Mouse (Mus musculus) intestine, postnatal 0 days (tissue): ENCODE results near the gene Shc3. TPM values are rescaled to one million over a fixed set of nuclear protein-coding genes. Genes with fewer than 3 reads are reported as not detected.

Source experiments
- ATAC-seq: fragments of 200-750 bp; cut with Nextera tagmentation; 2 replicates; pipeline ENCODE4 v1.8.0; 2017; ENCODE audit warnings: mild to moderate bottlenecking, moderate TSS enrichment, moderate library complexity
- H3K27ac ChIP-seq: fragments of 300-500 bp; sonication (generic); 2 replicates; pipeline ENCODE4 v1.5.1; 2014; ENCODE audit warnings: mild to moderate bottlenecking, low read depth, low read length, moderate library complexity
- H3K27me3 ChIP-seq: fragments of 300-500 bp; sonication (generic); replicated peaks from 2 replicates; pipeline ENCODE4 v1.6.1; 2014; ENCODE audit warnings: low read length, mixed read lengths; ENCODE audit not compliant: control insufficient read depth, insufficient read depth
- H3K36me3 ChIP-seq: fragments of 300-500 bp; sonication (generic); 2 replicates; pipeline ENCODE4 v1.6.1; 2014; ENCODE audit warnings: mild to moderate bottlenecking, moderate library complexity; ENCODE audit not compliant: control insufficient read depth, insufficient read depth
- H3K4me1 ChIP-seq: fragments of 300-500 bp; sonication (generic); replicated peaks from 2 replicates; pipeline ENCODE4 v1.6.1; 2014; ENCODE audit warnings: antibody characterized with exemption, low read length, mixed read lengths; ENCODE audit not compliant: control insufficient read depth, insufficient read depth
- H3K4me2 ChIP-seq: fragments of 300-500 bp; sonication (generic); replicated peaks from 2 replicates; pipeline ENCODE4 v1.6.1; 2014; ENCODE audit warnings: low read depth, mild to moderate bottlenecking, moderate library complexity
- H3K4me3 ChIP-seq: fragments of 300-500 bp; sonication (generic); 2 replicates; pipeline ENCODE4 v1.5.1; 2014; ENCODE audit warnings: low read depth, low read length
- H3K9ac ChIP-seq: fragments of 300-500 bp; sonication (generic); 2 replicates; pipeline ENCODE4 v1.6.1; 2014; ENCODE audit warnings: mild to moderate bottlenecking, low read depth, low read length
- H3K9me3 ChIP-seq: fragments of 300-500 bp; sonication (generic); 2 replicates; pipeline ENCODE4 v1.6.1; 2016; ENCODE audit warnings: mixed run types; ENCODE audit not compliant: control insufficient read depth
- CTCF ChIP-seq: sonication (generic); IDR thresholded peaks from 2 replicates; pipeline ENCODE4 v1.5.1; 2016; ENCODE audit warnings: low read depth, mild to moderate bottlenecking, control low read depth, antibody characterized with exemption, moderate library complexity
- WGBS: fragments of 180-500 bp; shearing (Covaris S2); extraction: QIAGEN DNeasy Blood & Tissue Kit; methylation state at CpG from one replicate; pipeline ENCODE4 v1.1.7; 2014; 5-methylcytosine and 5-hydroxymethylcytosine counted together
- polyA plus RNA-seq: library from polyadenylated mRNA; unstranded; fragments of >200 nt; fragmentation: Nextera tagmentation; extraction: Ambion mirVana; gene quantifications from 2 replicates; pipeline ENCODE4 v1.2.1, GENCODE M21; 2015

Gene Shc3
- polyA plus RNA-seq, 1 experiment from 2014 or later = 0.17 TPM

- H3K4me3 ChIP-seq = no peak overlapping the region
- no peaks in the 10 kb centered on the region for H3K9me3 ChIP-seq
- no peak for ATAC-seq
- no peak overlapping the region for H3K27ac ChIP-seq
- no peak overlapping the region for H3K9ac ChIP-seq
- H3K4me2 ChIP-seq = no peak overlapping the region
- H3K36me3 ChIP-seq = no peaks in the 10 kb centered on the region
- no peaks in the 10 kb centered on the region for H3K4me1 ChIP-seq
- no peaks in the 10 kb centered on the region for H3K27me3 ChIP-seq
- TF ChIP-seq CTCF = no peak
- WGBS = 86% methylated on average over 8 of the region's 8 CpGs
Measured at GRCm38 (mm10) chr13:51539816-51540215, 29.4 kb downstream of the Shc3 start.

DNA sequence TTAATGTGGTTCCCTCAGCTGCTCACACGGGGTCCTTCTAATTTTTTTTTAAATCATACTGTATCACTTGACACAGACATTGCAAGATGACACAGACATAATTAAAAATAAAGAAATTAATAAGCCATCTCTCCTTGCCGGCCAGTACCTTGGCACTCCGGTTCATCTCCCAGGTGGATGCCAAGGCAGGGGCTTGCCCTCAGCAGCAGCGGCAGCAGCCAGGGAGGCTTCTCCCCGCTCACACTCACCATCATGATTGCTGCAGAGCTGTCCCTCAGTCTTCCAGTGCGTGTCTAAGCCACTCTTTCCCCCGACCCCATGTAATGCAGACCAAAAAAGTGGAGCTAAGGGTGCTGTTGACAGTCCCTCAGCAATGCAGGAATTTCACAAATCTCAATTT, 33.9 kb downstream of the Shc3 start:
- WGBS = 86% methylated on average over 7 of the region's 7 CpGs
- H3K4me3 ChIP-seq = no peak overlapping the region
- H3K4me1 ChIP-seq = no peaks in the 10 kb centered on the region
- H3K9me3 ChIP-seq = no peaks in the 10 kb centered on the region
- TF ChIP-seq CTCF = no peak
- no peak overlapping the region for H3K4me2 ChIP-seq
- H3K36me3 ChIP-seq = no peaks in the 10 kb centered on the region
- H3K9ac ChIP-seq = no peak overlapping the region
- no peaks in the 10 kb centered on the region for H3K27me3 ChIP-seq
- no peak overlapping the region for H3K27ac ChIP-seq
- no peak for ATAC-seq

DNA sequence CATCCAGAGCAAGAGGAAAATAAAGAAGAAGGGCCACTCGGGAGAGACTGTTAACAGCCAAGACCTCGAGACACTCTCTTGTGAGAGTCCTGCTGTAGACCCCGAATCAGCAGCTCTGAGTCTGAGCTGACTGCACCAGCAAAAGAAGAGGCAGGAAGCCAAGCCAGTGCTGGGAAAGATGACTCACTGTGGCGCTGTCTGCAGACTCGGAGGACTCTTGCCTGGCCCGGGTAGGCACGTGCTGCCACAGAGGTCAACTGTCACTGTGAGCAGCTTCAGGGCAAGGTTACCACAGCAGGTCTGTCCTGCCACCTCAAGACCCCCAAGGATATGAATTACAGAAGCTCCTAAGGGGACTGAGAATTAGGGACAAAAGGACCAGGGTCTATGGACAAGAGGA, 42.7 kb downstream of the Shc3 start:
- H3K27ac ChIP-seq = no peak overlapping the region
- no peak overlapping the region for H3K4me3 ChIP-seq
- H3K36me3 ChIP-seq = no peaks in the 10 kb centered on the region
- no peaks in the 10 kb centered on the region for H3K4me1 ChIP-seq
- H3K27me3 ChIP-seq = no peaks in the 10 kb centered on the region
- no peaks in the 10 kb centered on the region for H3K9me3 ChIP-seq
- no peak overlapping the region for H3K4me2 ChIP-seq
- no peak for ATAC-seq
- no peak for TF ChIP-seq CTCF
- 36% methylated on average over 7 of the region's 7 CpGs for WGBS
- H3K9ac ChIP-seq = no peak overlapping the region

DNA sequence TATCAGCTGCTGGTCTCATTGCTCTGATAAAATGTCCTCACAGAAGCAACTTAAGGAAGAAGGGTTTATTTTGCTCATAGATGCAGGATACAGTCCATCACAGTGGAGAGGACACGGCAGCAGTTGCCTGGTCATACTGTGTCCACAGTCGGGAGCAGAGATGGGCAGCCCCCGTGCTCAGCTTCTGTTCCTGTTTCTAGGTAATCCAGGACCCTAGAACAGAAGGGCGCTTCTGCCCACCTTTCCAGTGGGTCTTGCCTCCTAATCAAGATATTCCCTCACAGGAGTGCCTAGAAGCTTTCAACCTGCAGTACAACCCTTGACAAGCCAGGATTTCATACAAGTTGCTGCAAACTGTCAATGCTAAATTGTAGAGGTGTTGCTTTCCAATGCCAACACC, 44.9 kb downstream of the Shc3 start:
- no peak overlapping the region for H3K4me2 ChIP-seq
- no peaks in the 10 kb centered on the region for H3K4me1 ChIP-seq
- no peak overlapping the region for H3K9ac ChIP-seq
- no peaks in the 10 kb centered on the region for H3K27me3 ChIP-seq
- no peak for TF ChIP-seq CTCF
- no peaks in the 10 kb centered on the region for H3K36me3 ChIP-seq
- WGBS = 92% methylated on average over 4 of the region's 4 CpGs
- no peak overlapping the region for H3K4me3 ChIP-seq
- H3K27ac ChIP-seq = no peak overlapping the region
- H3K9me3 ChIP-seq = no peaks in the 10 kb centered on the region
- no peak for ATAC-seq

DNA sequence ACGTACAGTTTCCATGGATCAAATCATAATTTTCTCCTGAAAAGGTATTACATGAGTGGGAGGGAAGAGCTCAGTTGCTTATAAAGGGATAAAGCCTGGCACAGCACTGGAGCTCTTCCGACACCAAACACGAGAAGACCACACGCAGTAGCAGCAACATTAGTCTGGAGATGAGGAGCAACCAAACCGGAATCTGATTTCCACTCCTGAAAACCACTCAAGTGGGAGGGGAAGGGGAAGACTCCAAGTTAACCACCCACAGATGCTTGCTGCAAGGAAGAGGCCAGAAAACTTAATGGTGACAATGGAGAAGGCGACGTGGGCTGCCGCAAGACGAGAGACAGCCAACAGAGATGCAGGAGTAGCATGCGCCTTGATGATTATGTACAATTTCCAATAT, 45.9 kb downstream of the Shc3 start:
- H3K4me1 ChIP-seq = no peaks in the 10 kb centered on the region
- no peak for TF ChIP-seq CTCF
- WGBS = 93% methylated on average over 10 of the region's 10 CpGs
- no peaks in the 10 kb centered on the region for H3K27me3 ChIP-seq
- H3K9me3 ChIP-seq = no peaks in the 10 kb centered on the region
- H3K36me3 ChIP-seq = no peaks in the 10 kb centered on the region
- no peak overlapping the region for H3K4me3 ChIP-seq
- no peak for ATAC-seq
- H3K27ac ChIP-seq = no peak overlapping the region
- H3K4me2 ChIP-seq = no peak overlapping the region
- no peak overlapping the region for H3K9ac ChIP-seq

DNA sequence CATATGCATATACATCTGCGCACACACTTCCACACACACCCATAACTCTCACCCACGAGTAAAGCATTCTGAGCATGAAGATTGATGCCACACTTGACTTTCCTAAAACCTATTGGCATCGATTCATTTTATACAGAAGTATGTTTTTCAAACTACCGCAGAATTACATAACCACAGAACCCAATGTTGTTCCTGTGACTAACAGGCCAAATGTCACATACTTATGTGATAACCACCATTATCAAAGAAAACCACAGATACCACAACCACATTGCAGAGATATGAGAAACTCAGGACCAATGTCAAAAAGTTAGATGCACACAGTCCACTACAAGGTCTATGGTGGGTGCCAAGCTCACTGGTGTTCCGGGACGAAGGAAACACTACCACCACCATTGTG, 50.3 kb downstream of the Shc3 start:
- TF ChIP-seq CTCF = no peak
- no peak overlapping the region for H3K27ac ChIP-seq
- H3K9ac ChIP-seq = no peak overlapping the region
- no peaks in the 10 kb centered on the region for H3K27me3 ChIP-seq
- no peaks in the 10 kb centered on the region for H3K36me3 ChIP-seq
- H3K4me1 ChIP-seq = no peaks in the 10 kb centered on the region
- H3K9me3 ChIP-seq = no peaks in the 10 kb centered on the region
- ATAC-seq = no peak
- H3K4me3 ChIP-seq = no peak overlapping the region
- no peak overlapping the region for H3K4me2 ChIP-seq
- WGBS = 89% methylated on average over 6 of the region's 6 CpGs

GRCm38 (mm10) chr13:51517943-51518342, 51.3 kb downstream of the Shc3 start:
- 83% methylated on average over 4 of the region's 4 CpGs for WGBS
- no peak overlapping the region for H3K9ac ChIP-seq
- ATAC-seq = no peak
- no peak overlapping the region for H3K27ac ChIP-seq
- H3K4me1 ChIP-seq = no peaks in the 10 kb centered on the region
- TF ChIP-seq CTCF = no peak
- H3K27me3 ChIP-seq = no peaks in the 10 kb centered on the region
- H3K9me3 ChIP-seq = no peaks in the 10 kb centered on the region
- no peak overlapping the region for H3K4me3 ChIP-seq
- H3K4me2 ChIP-seq = no peak overlapping the region
- H3K36me3 ChIP-seq = no peaks in the 10 kb centered on the region
